In the genomic region with DNA sequence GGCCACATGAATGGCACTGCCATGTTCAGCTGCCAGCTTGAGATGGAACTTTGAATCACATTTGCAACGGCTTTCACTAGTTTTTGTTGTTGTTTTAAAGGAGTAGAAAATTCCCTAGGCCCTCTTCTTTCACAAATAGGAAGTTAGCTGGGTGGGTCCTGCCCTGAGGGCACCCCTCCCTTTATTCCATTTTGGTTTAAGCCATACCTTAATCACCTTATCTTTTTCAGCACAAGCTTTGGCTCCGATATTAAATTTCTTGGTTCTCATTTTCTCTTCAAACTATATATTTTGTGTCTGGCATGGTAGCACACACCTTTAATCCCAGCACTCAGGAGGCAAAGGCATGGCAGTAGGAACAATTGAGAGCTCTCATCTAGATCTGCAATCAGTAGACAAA, we compare ENCODE assay signal across 35 mouse cellular contexts. TPM values are rescaled to one million over a fixed set of nuclear protein-coding genes. Genes with fewer than 3 reads are reported as not detected.
"Had no signal": no experiment of that assay in that cellular context is flagged by ENCODE, and none has a peak within 500 bp of the region (broad histone marks: within the 10 kb centered on the region; RNA-seq: fewer than 3 reads in every experiment).

No protein-coding gene starts in this region.

- H3K9ac ChIP-seq: heart, embryonic 12.5 days; heart, embryonic 13.5 days; heart, embryonic 15.5 days; hindbrain, embryonic 12.5 days; hindbrain, embryonic 13.5 days; hindbrain, embryonic 14.5 days; hindbrain, embryonic 15.5 days; intestine, embryonic 15.5 days; kidney, embryonic 15.5 days had no signal

- DNase-seq: heart, postnatal 10 days; heart, postnatal 14 days; heart, postnatal 36 days; heart, postnatal 4 days; kidney, adult 11 months; kidney, adult 18-20 months; kidney, adult 2 months; kidney, adult 8-10 months; kidney, adult 9 months; kidney, postnatal 10 days; kidney, postnatal 14 days; kidney, postnatal 25 days; kidney, postnatal 36 days; kidney, postnatal 4 days; layer of hippocampus, adult 9-11 months; layer of hippocampus, postnatal 36 days had no signal

- H3K9me3 ChIP-seq: heart, embryonic 12.5 days; heart, embryonic 13.5 days; heart, embryonic 15.5 days; hindbrain, embryonic 10.5 days; hindbrain, embryonic 12.5 days; hindbrain, embryonic 13.5 days; hindbrain, embryonic 15.5 days; intestine, embryonic 15.5 days; kidney, embryonic 15.5 days had no signal

- H3K27me3 ChIP-seq: heart, embryonic 12.5 days; heart, embryonic 13.5 days; heart, embryonic 15.5 days; hindbrain, embryonic 12.5 days; hindbrain, embryonic 13.5 days; hindbrain, embryonic 15.5 days; intestine, embryonic 15.5 days; kidney, embryonic 15.5 days had no signal

- H3K36me3 ChIP-seq: heart, embryonic 12.5 days; heart, embryonic 13.5 days; heart, embryonic 15.5 days; hindbrain, embryonic 10.5 days; hindbrain, embryonic 12.5 days; hindbrain, embryonic 15.5 days; intestine, embryonic 15.5 days; kidney, embryonic 15.5 days had no signal

- H3K27ac ChIP-seq: heart, embryonic 13.5 days; heart, embryonic 15.5 days; hindbrain, embryonic 10.5 days; hindbrain, embryonic 12.5 days; hindbrain, embryonic 13.5 days; hindbrain, embryonic 14.5 days; hindbrain, embryonic 15.5 days; hindbrain, postnatal 0 days; intestine, embryonic 15.5 days; kidney, embryonic 15.5 days; kidney, postnatal 0 days; layer of hippocampus, adult 2 months; left cerebral cortex, adult 2 months had no signal

- H3K4me3 ChIP-seq: heart, embryonic 12.5 days; heart, embryonic 13.5 days; heart, embryonic 15.5 days; hindbrain, embryonic 10.5 days; hindbrain, embryonic 12.5 days; hindbrain, embryonic 13.5 days; hindbrain, embryonic 15.5 days; intestine, embryonic 15.5 days; kidney, embryonic 15.5 days; layer of hippocampus, adult 2 months; left cerebral cortex, adult 2 months had no signal

- H3K4me1 ChIP-seq: heart, embryonic 12.5 days; heart, embryonic 13.5 days; heart, embryonic 15.5 days; hindbrain, embryonic 10.5 days; hindbrain, embryonic 12.5 days; hindbrain, embryonic 13.5 days; hindbrain, embryonic 15.5 days; intestine, embryonic 15.5 days; kidney, embryonic 15.5 days had no signal

- ATAC-seq: hindbrain, embryonic 16.5 days; hindbrain, postnatal 0 days; inflammation-experienced regulatory T-cells, adult 6 months; intestine, embryonic 15.5 days; intestine, embryonic 16.5 days; intestine, postnatal 0 days had no signal

RNA-seq across cellular contexts. Expression of gene Ebf4, which starts 34.5 kb away (rescaled TPM):
- total RNA-seq: hematopoietic stem cell, adult 5-6 weeks had no signal
- polyA plus RNA-seq: inflammation-experienced regulatory T-cells, adult 6 months had no signal
